Mouse (Mus musculus) cerebellum, adult 2 months (tissue): Measurements from ENCODE around the gene Fryl. TPM values are rescaled to one million over a fixed set of nuclear protein-coding genes. Genes with fewer than 3 reads are reported as not detected.

Experiments
- DNase-seq, 2 experiments: peaks; one replicate each; pipeline ENCODE4 v3.0.0; 2021
- H3K27ac ChIP-seq: fragments of 200-500 bp; 2 replicates; pipeline ENCODE4 v1.5.1; 2012; ENCODE audit warnings: low read length, control low read depth, inconsistent platforms; ENCODE audit not compliant: insufficient read depth
- H3K27me3 ChIP-seq: fragments of 200-500 bp; 2 replicates; pipeline ENCODE4 v1.6.1; 2012; ENCODE audit warnings: inconsistent platforms, mild to moderate bottlenecking, low read length, moderate library complexity; ENCODE audit not compliant: control insufficient read depth, insufficient read depth
- H3K4me1 ChIP-seq: fragments of 200-500 bp; 2 replicates; pipeline ENCODE4 v1.6.1; 2011; ENCODE audit warnings: low read length; ENCODE audit not compliant: control insufficient read depth, insufficient read depth
- H3K4me3 ChIP-seq: fragments of 200-500 bp; replicated peaks from 2 replicates; pipeline ENCODE3; 2011; ENCODE audit warnings: mild to moderate bottlenecking, low read depth, low read length, control low read depth; ENCODE audit not compliant: insufficient read depth
- CTCF ChIP-seq: fragments of 200-500 bp; IDR thresholded peaks from 2 replicates; pipeline ENCODE4 v1.5.1; 2011; ENCODE audit warnings: low read depth, mild to moderate bottlenecking, control low read depth, low read length, moderate library complexity, borderline replicate concordance; ENCODE audit not compliant: insufficient read depth
- POLR2A ChIP-seq: fragments of 200-500 bp; IDR thresholded peaks from 2 replicates; pipeline ENCODE4 v1.6.1; 2011; ENCODE audit warnings: low read length, control low read depth, borderline replicate concordance; ENCODE audit not compliant: insufficient read depth
- WGBS: fragments of 180-500 bp; shearing (Covaris S2); methylation state at CpG from one replicate; pipeline ENCODE4 v1.1.7; 2018; 5-methylcytosine and 5-hydroxymethylcytosine counted together
- polyA plus RNA-seq: library from polyadenylated mRNA; depleted of rRNA; stranded (reverse); fragments of >200 nt; gene quantifications from 2 replicates; pipeline ENCODE4 v1.2.3, GENCODE M21; 2012

Fryl gene
- polyA plus RNA-seq, 1 experiment = 60.2 TPM

DNA sequence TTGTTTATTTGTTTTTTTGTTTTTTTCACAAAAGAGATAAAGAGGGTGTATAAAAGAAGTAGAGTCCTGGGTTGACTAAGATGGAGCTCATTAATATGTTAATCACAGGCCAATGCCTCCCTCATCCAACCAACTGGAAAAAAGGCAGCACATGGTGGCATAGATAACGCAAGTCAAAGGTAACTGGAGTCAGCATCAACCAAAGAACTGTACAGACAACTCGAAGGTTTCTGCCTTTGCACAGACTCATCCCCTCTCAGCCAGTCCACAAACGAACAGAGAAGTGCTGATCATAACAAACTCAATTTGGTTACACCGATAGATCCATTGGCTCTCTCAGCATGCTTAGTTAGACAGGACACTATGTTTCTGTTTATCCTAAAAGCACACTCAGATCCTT lies 16.8 kb upstream of the Fryl start:
- Histone ChIP-seq H3K27me3 (no peaks in the 10 kb centered on the region), H3K4me3 (no peak overlapping the region), H3K27ac (no peak overlapping the region), H3K4me1 (no peaks in the 10 kb centered on the region)
- 69% methylated on average over 4 of the region's 4 CpGs for WGBS
- no peak for DNase-seq
- TF ChIP-seq CTCF (no peak), POLR2A (no peak)

DNA sequence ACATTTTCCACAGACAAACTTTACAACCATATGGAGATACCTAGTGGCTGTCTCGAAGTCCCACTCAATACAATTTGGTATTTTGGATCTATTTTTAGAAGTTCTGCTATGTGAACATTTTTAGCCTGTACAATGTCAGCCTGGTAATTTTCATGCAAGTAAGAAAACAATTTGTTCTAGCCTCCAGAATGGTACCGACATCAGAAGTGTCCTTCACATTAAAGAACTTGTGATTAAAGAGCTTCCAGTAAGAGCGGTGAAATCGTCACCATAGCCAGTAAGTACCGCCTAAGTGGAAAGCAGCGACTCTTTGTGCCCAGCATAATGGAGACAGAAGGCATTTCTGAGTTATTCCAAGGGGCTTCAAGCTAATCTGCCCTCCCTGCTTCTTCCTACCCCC lies 14.2 kb upstream of the Fryl start:
- Histone ChIP-seq H3K27me3 (no peaks in the 10 kb centered on the region), H3K4me3 (no peak overlapping the region), H3K4me1 (no peaks in the 10 kb centered on the region), H3K27ac (no peak overlapping the region)
- no peak for TF ChIP-seq POLR2A
- TF ChIP-seq CTCF = no peak
- no peak for DNase-seq
- WGBS = 85% methylated on average over 6 of the region's 6 CpGs

DNA sequence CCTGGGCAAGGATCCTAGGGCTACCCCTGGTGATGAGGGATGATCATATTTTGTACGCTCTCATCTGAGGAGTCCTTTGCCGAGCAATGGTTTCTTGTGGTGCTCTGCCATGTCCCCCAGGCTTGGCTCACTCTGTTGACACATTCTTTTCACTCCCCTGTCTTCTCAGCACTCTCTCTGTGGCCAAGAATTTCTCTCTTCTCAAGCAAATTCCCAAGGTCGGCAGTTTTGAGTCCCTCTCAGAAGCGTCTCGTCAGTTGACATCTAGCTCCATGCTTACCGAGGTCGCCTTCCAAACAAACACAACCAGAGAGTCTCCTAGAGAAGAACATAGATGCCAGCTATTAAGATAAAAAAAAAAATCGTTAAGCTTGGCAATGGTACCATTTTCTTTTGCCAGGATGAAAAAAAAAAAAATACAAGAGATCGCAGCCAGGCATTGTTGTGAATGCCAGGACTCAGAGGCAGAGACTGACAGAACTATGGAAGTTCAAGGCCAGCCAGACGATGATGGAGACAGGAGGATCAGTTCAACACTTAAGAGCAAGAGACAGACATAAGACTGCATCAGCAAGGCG lies 12.3 kb upstream of the Fryl start:
- DNase-seq = no peak
- Histone ChIP-seq H3K4me1 (no peaks in the 10 kb centered on the region), H3K27ac (no peak overlapping the region), H3K4me3 (no peak overlapping the region), H3K27me3 (no peaks in the 10 kb centered on the region)
- WGBS = 34% methylated on average over 11 of the region's 11 CpGs
- TF ChIP-seq POLR2A (no peak), CTCF (no peak)

DNA sequence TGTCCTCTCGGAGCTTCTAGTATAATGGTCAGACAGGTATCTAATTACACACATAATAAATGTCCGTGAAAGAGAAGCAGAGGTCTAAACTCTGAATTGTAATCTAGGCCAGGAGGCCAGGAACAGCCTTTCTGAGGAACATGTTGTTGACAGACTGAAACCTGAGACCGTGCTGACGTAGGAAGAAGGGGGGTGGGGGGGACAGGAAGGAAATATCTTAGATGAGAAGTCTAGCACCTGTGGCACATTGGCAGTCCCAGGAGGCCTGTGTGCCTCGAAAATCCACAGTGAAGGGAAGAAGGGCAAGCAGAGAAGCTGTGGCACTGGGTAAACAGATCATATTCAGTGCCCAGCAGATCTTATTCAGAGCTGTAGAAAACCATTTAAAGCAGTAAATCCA lies 9.0 kb upstream of the Fryl start:
- no peak for TF ChIP-seq POLR2A
- no peak for TF ChIP-seq CTCF
- Histone ChIP-seq H3K4me3 (no peak overlapping the region), H3K27ac (no peak overlapping the region), H3K27me3 (no peaks in the 10 kb centered on the region), H3K4me1 (no peaks in the 10 kb centered on the region)
- 80% methylated on average over 5 of the region's 5 CpGs for WGBS
- DNase-seq = no peak

DNA sequence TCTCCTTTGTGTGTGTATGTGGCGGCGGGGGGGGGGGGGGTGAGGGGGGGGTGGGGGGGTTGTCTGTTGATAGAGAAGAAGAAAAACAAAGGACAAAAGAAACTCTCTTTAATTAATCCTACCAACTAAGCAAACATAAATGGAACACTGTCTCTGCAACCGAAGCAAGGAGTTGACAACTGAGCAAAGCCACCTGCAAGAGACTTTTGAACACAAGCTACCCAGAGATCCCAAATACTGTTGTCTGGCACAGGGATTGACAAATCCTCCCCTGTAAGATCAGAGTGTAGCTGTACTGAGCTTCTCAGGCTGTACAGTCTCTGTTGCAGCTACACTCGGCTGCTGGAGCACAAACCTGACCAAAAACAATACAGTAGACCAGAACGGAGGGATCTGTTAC lies 7.7 kb upstream of the Fryl start:
- H3K27me3 ChIP-seq = no peaks in the 10 kb centered on the region
- H3K4me3 ChIP-seq = no peak overlapping the region
- 71% methylated on average over 5 of the region's 5 CpGs for WGBS
- DNase-seq = no peak
- TF ChIP-seq CTCF = no peak
- TF ChIP-seq POLR2A = no peak
- H3K27ac ChIP-seq = no peak overlapping the region
- no peaks in the 10 kb centered on the region for H3K4me1 ChIP-seq

DNA sequence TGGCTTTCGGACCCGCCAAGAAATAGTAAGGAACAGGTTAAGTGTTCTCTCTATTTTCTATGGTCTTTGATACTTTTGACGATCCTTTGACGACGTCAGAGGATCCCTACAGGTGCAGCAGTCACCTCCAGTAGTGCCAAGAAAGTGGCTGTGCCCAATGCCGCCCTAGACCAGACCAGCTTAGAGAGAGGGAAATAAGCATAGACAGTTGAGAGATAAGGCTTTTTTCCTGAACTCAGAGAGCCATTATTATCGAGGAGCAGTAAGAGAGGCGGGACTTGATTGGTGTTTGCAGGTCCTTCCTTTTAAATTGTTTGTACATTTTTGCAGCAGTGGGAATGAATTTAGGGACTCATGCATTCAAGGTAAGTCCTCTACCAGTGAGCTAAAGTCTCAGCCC lies 1.3 kb upstream of the Fryl start:
- H3K27ac ChIP-seq = no peak overlapping the region
- H3K27me3 ChIP-seq = no peaks in the 10 kb centered on the region
- no peak for DNase-seq
- 55% methylated on average over 8 of the region's 8 CpGs for WGBS
- no peaks in the 10 kb centered on the region for H3K4me1 ChIP-seq
- H3K4me3 ChIP-seq = no peak overlapping the region
- TF ChIP-seq CTCF (no peak), POLR2A (no peak)

DNA sequence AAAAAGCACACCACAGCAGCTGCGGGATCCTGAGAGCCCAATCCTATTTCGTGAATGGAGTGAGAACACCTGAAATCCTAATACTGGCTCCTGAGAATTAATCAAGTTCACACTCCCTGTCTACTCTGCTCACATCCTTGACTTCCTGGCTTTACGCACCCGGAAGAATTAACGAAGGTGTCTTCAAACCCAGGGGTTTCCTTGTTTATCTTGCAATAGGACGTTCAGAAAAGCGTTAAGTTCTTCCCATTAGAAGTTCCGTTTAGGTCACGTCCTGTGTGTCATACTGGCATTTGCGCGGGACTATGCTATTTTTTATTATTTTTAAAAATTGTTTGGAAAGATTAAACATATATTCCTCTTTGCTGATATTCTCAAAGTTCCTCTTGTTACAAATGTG lies 677 bp upstream of the Fryl start:
- Histone ChIP-seq H3K4me3 (peak overlapping the region; percentile 65), H3K4me1 (no peaks in the 10 kb centered on the region), H3K27ac (no peak overlapping the region), H3K27me3 (no peaks in the 10 kb centered on the region)
- WGBS = 1% methylated on average over 11 of the region's 11 CpGs
- DNase-seq = no peak
- TF ChIP-seq CTCF (no peak), POLR2A (no peak)

DNA sequence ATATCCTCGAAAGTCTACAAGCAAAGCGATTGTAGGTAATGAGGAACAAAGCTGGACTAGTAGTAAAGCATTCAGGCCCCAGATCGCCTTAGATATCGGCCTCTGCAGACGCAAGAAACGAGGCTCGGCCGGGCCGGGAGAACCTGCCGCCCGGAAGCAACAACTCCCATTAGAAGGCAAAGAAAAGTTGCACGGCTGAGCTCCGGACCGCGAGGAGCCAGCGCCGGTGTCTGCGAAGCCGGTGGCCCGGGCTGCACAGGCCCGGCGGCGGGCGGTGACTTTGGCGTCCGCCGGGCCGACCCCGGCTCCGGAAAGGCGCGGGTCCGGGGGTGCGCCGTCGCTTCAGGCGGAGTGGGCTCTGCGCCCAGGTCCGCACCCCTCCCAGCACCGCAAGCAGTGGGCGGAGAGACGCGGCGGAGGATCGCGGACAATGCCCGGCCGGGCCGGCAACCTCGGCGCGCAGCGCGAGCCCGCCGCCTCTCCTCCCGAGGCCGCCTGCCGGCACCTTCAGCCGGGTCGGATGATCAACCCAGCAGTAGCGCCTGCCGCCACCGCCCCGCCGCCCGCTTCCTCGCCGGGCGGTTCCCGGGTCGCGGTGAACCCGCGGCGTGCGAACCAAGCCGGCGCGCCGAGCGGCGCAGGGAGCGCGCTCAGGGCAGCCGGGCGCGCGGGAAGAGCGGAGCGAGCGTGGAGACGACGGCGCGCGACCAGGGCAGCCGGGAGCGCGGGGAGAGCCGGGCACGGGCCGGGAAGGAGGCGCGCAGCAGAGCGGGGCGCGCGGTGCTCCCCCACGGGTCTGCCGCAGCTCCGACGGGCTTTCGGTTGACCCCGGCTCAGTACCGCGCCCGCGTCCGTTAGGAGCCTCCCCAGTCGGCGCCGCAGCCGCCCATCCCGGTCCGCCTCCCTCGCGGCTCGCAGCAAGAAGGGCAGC lies 833 bp downstream of the Fryl start:
- no peak for TF ChIP-seq CTCF
- 0 out of 2 replicates have a peak, but pooled peaks have one; percentile 16 for TF ChIP-seq POLR2A
- H3K27ac ChIP-seq = peak overlapping the region; percentile 78
- H3K4me3 ChIP-seq = peak overlapping the region; percentile 81
- 0% methylated on average over 113 of the region's 129 CpGs for WGBS
- DNase-seq = peak; percentile 73 to 76
- H3K27me3 ChIP-seq = no peaks in the 10 kb centered on the region
- H3K4me1 ChIP-seq = no peaks in the 10 kb centered on the region

DNA sequence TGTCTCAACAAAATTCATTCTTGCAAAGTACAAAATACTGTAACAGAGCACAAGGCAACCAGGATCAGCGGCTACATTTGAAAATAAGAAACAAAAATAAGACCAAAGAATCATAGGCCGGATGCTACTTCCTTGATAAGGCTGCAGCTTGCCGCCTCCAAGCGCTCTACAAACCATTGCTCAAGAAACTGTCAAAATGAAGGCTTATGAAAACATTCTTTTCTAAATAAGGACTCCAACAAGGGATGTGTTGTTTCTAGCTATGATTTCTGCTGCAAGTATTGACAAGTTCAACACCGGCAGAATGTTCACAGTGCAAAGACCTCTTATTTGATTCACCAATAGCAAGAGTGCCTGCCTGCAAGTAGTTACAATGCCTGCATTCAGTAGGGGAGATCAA lies 1.8 kb downstream of the Fryl start:
- WGBS = 74% methylated on average over 5 of the region's 5 CpGs
- H3K27ac ChIP-seq = no peak overlapping the region
- no peak for DNase-seq
- TF ChIP-seq POLR2A (no peak), CTCF (no peak)
- no peaks in the 10 kb centered on the region for H3K27me3 ChIP-seq
- H3K4me1 ChIP-seq = no peaks in the 10 kb centered on the region
- peak overlapping the region; percentile 12 for H3K4me3 ChIP-seq
